Mouse (Mus musculus) C2C12 (cell line): ENCODE measurements around the gene Plac1.
"Not testable (repeated sequence)": the region's sequence is repeated elsewhere in the genome, so short reads cannot be mapped to it uniquely, and the experiment has no call there.

Source experiments
- CTCF ChIP-seq: IDR thresholded peaks from one replicate; pipeline ENCODE4 v1.5.1; 2011; ENCODE audit not compliant: control insufficient read depth, insufficient read depth, insufficient read length
- MYOD1 ChIP-seq: IDR thresholded peaks from one replicate; pipeline ENCODE4 v1.6.1; 2011; ENCODE audit warnings: low read depth; ENCODE audit not compliant: control insufficient read depth, insufficient read length
- USF1 ChIP-seq: IDR thresholded peaks from one replicate; pipeline ENCODE4 v1.6.1; 2011; ENCODE audit warnings: low read depth, mild to moderate bottlenecking, control low read depth, moderate library complexity

GRCm38 (mm10) chrX:53024268-53024667 lies 215.6 kb downstream of the Plac1 start:
- TF ChIP-seq CTCF, MYOD1: not testable (repeated sequence)
- peak; percentile 74 for TF ChIP-seq USF1
